8 mouse cellular contexts compared by ENCODE assay signal in genomic region chr5:149312884-149313652, GRCm38 (mm10). TPM values are rescaled to one million over a fixed set of nuclear protein-coding genes. Genes with fewer than 3 reads are reported as not detected.
A peak's percentile ranks its signal among the peaks of the same experiment; 100 is the strongest.
DNase-seq lines count a peak whose midpoint lies in the region; ATAC-seq and TF ChIP-seq lines count a peak whose summit lies in the region.

No protein-coding gene starts in this region.

- H3K4me3 ChIP-seq in heart, embryonic 14.5 days (ENCODE audit: control insufficient read depth in 1 of 2, insufficient read depth in 1 of 2, low read depth in 1 of 2, low read length in 2 of 2), result peak overlapping the region; percentile 1 to 20; a peak in 2 of 4 replicates
- no peak overlapping the region for H3K4me3 ChIP-seq in limb, embryonic 10.5 days
- peak overlapping the region; percentile 41 for H3K4me3 ChIP-seq in small intestine, adult 2 months (ENCODE audit: low read depth, low read length)

- H3K4me2 ChIP-seq in heart, embryonic 14.5 days (ENCODE audit: low read length), result peak overlapping the region; percentile 64

- no peak for ATAC-seq in heart, embryonic 14.5 days (ENCODE audit: insufficient number of reproducible peaks, insufficient read depth, low FRiP score, low read depth)

- WGBS in heart, embryonic 14.5 days, result 26% methylated on average over 23 of the region's 23 CpGs
- 68% methylated on average over 23 of the region's 23 CpGs for WGBS in limb, embryonic 10.5 days
- 35% methylated on average over 23 of the region's 23 CpGs for WGBS in small intestine, adult 2 months

- H3K36me3 ChIP-seq in heart, embryonic 14.5 days (ENCODE audit: control insufficient read depth, insufficient read depth, low read length), result no peaks in the 10 kb centered on the region
- 0 out of 2 replicates have a peak, but pooled peaks cover 2% of the 10 kb centered on the region for H3K36me3 ChIP-seq in limb, embryonic 10.5 days
- H3K36me3 ChIP-seq in small intestine, adult 2 months (ENCODE audit: control insufficient read depth, insufficient read depth, low read length), result no peaks in the 10 kb centered on the region

- H3K27me3 ChIP-seq in heart, embryonic 14.5 days (ENCODE audit: control insufficient read depth, insufficient read depth, low read length), result no peaks in the 10 kb centered on the region
- H3K27me3 ChIP-seq in limb, embryonic 10.5 days (ENCODE audit: low read depth, poor library complexity, severe bottlenecking), result no peaks in the 10 kb centered on the region
- H3K27me3 ChIP-seq in small intestine, adult 2 months (ENCODE audit: control insufficient read depth, insufficient read depth, low read length), result no peaks in the 10 kb centered on the region

- TF ChIP-seq POLR2A in small intestine, adult 2 months (IDR thresholded peaks at IDR 0.05; ENCODE audit: low read depth, low read length), result no peak

- peak overlapping the region in 1 of 2 experiments; percentile 26; a peak in 2 of 4 replicates for H3K27ac ChIP-seq in heart, embryonic 14.5 days (replicated peaks in 1 of 2; ENCODE audit: control insufficient read depth in 1 of 2, insufficient read depth in 1 of 2, low read depth in 2 of 2, low read length in 2 of 2)
- H3K27ac ChIP-seq in limb, embryonic 10.5 days, result peak overlapping the region; percentile 72
- no peak overlapping the region for H3K27ac ChIP-seq in small intestine, adult 2 months (ENCODE audit: insufficient read depth, low read depth, low read length)

- peak overlapping the region; percentile 57 for H3K9ac ChIP-seq in heart, embryonic 14.5 days (ENCODE audit: low read length)

- peaks cover 6% of the 10 kb centered on the region; the same call in 1 of the 2 replicates for H3K9me3 ChIP-seq in heart, embryonic 14.5 days (ENCODE audit: control insufficient read depth, low read length)
- H3K9me3 ChIP-seq in limb, embryonic 10.5 days (replicated peaks), result no peaks in the 10 kb centered on the region

- no peak for TF ChIP-seq CTCF in small intestine, adult 2 months (IDR thresholded peaks at IDR 0.05; ENCODE audit: extremely low read depth, insufficient read length, insufficient replicate concordance, low read depth, low read length)

- DNase-seq in lung, adult 18-20 months, result peak; percentile 47 to 52
- DNase-seq in lung, postnatal 25 days (ENCODE audit: low spot score), result no peak
- DNase-seq in limb, embryonic 10.5 days (ENCODE audit: low spot score), result no peak
- DNase-seq in adrenal gland, postnatal 36 days, result no peak
- no peak for DNase-seq in neural tube, embryonic 10.5 days (ENCODE audit: extremely low spot score, low spot score)
- no peak for DNase-seq in spleen, adult 12 weeks (ENCODE audit: low spot score)

- H3K4me1 ChIP-seq in heart, embryonic 14.5 days (ENCODE audit: control insufficient read depth in 2 of 2, insufficient read depth in 2 of 2, low read length in 2 of 2), result peaks cover 14 to 16% of the 10 kb centered on the region in 2 experiments; a peak in 3 of 4 replicates
- H3K4me1 ChIP-seq in limb, embryonic 10.5 days, result peaks cover 26% of the 10 kb centered on the region
- no peaks in the 10 kb centered on the region for H3K4me1 ChIP-seq in small intestine, adult 2 months (ENCODE audit: control insufficient read depth, insufficient read depth, insufficient read length, low read length)

RNA-seq across cellular contexts. Expression of gene Alox5ap, which starts 48.5 kb away (rescaled TPM):
- 7.2 and 9.2 TPM in 2 replicates for polyA plus RNA-seq in heart, embryonic 14.5 days (2014; fragmentation: Nextera tagmentation; extraction: Ambion mirVana)
- polyA plus RNA-seq in limb, embryonic 10.5 days (2016; fragmentation: Nextera tagmentation; extraction: Ambion mirVana), result 6.2 and 8.7 TPM in 2 replicates
- 12.3 and 21.8 TPM in 2 replicates for polyA plus RNA-seq in small intestine, adult 2 months (2012; rRNA removed)
- 10 to 100 TPM; 15.1 to 15.8 TPM for total RNA-seq in adrenal gland, postnatal 36 days (2021)

Comparison
In these comparisons a context has a peak if more than half of its experiments do, and no peak if none do; other contexts are left out.
1. DNase-seq: peak in lung, adult 18-20 months (2 of 2); none in lung, postnatal 25 days (single experiment), limb, embryonic 10.5 days (single experiment), adrenal gland, postnatal 36 days (0 of 2), neural tube, embryonic 10.5 days (single experiment) and spleen, adult 12 weeks (single experiment).